Mouse (Mus musculus) Patski (cell line): ENCODE results near the gene Dapk3. TPM values are rescaled to one million over a fixed set of nuclear protein-coding genes. Genes with fewer than 3 reads are reported as not detected.

Source experiments
- ATAC-seq: fragments of 100-300 bp; one replicate; pipeline ENCODE4 v1.8.0; 2021
- CTCF ChIA-PET: fragments of 350-600 bp; sonication (Branson Sonifier 250); formaldehyde crosslinking; loops from one replicate; lab custom pipeline; 2022; ENCODE audit warnings: inconsistent platforms; lab: Charles Lee
- POLR2A ChIA-PET: fragments of 350-600 bp; sonication (Branson Sonifier 250); formaldehyde crosslinking; loops from one replicate; lab custom pipeline; 2022; ENCODE audit warnings: antibody characterized with exemption, inconsistent platforms; lab: Charles Lee
- DNase-seq: peaks from one replicate; pipeline ENCODE4 v3.0.0-alpha.2; 2011; ENCODE audit warnings: low read depth, low spot score
- H3K27me3 ChIP-seq: fragments of 371-371 bp; one replicate; pipeline ENCODE4 v1.5.1; 2021
- CTCF ChIP-seq: fragments of 100-300 bp; IDR thresholded peaks from one replicate; pipeline ENCODE4 v1.5.1; 2021
- in situ Hi-C: fragments of 300-500 bp; cut with MboI; formaldehyde crosslinking; loops from 3 replicates; pipeline ENCODE4 v1.11.1; 2018; ENCODE audit warnings: low pct_unique_long_range_greater_than_20kb, mixed read lengths
- polyA plus RNA-seq: library from polyadenylated mRNA; unstranded; gene quantifications from one replicate; pipeline ENCODE4 v1.2.3, GENCODE M21; 2021

Dapk3 gene
- polyA plus RNA-seq, 1 experiment from 2014 or later: 82.0 TPM

GRCm38 (mm10) chr10:81138821-81139528, 43.8 kb upstream of the Dapk3 start:
- in situ Hi-C loops: no loop called here
- POLR2A ChIA-PET: interaction anchor here (0.6 to 1.8 kb wide), 4 partner anchors 9 to 28 kb away, joined by 3 to 5 read pairs (median 3); partner anchors contain the start of gene Pias4
- H3K27me3 ChIP-seq: no peaks in the 10 kb centered on the region
- no peak for DNase-seq
- CTCF ChIA-PET: no interaction called here
- TF ChIP-seq CTCF: no peak
- no peak for ATAC-seq

DNA sequence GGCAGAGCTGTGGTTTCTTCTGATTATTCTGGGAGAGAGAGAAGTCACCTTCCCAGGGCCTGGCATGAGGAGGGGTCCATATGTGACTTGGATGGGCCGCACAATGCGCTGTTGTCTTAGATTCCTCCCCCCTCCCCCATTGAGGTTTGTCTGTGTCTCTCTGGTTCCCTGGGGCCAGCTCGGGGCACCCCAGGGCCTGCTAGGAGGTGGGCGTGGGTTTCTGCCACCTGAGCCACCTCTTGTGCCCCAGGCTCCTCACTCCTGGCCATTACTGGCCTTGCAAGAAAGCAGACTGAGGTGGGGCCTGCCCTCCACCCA, 43.3 kb upstream of the Dapk3 start:
- ATAC-seq (no peak), DNase-seq (no peak)
- in situ Hi-C loops: no loop called here
- H3K27me3 ChIP-seq: no peaks in the 10 kb centered on the region
- ChIA-PET CTCF (no interaction called here), POLR2A (interaction anchor here (1.4 kb wide), 1 partner anchor 13 kb away, joined by 3 read pairs; no protein-coding TSS in a partner anchor)
- no peak for TF ChIP-seq CTCF

- CTCF ChIA-PET: no interaction called here
- no peaks in the 10 kb centered on the region for H3K27me3 ChIP-seq
- no peak for DNase-seq
- POLR2A ChIA-PET: interaction anchor here (1.4 kb wide), 1 partner anchor 12 kb away, joined by 3 read pairs; no protein-coding TSS in a partner anchor
- in situ Hi-C loops: no loop called here
- no peak for ATAC-seq
- no peak for TF ChIP-seq CTCF
These were observed 42.8 kb upstream of the Dapk3 start for GRCm38 (mm10) chr10:81140005-81140404.

DNA sequence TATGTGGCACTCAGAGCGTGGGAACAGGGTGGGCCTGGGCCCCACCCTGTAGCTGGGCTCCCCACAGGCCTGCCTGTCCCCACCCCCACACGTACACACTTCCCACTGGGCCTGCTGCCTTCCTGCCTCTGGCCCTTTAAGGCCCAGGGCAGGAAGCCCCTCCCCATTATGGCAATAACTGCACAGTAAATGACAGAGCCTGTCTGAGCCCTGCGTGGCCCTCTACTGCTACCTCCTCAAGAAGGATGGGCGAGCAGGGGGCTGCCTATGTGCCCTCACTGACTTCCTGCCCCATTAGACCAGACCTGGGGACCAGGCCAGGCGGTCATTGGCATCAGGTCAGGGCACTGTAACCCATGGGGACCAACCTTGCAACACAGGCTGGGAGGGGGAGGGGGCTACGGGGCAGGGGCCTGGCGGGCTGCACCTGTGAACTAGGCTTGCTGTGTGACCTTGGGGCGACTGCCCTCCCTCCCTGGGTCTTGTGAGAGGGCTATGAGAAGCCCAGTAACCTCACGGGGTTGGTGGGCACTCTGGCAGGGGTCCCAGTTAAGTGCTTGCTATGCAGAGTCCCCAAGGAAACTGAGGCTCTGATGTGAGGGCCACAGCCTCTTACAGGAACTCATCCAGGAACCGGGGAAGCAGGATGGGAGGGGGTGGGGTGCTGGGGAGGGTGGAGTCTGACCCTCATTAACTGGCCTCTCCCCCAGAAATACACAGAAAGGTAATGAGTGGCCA, 41.9 kb upstream of the Dapk3 start:
- no peak for TF ChIP-seq CTCF
- no peak for DNase-seq
- CTCF ChIA-PET: no interaction called here
- in situ Hi-C loops: no loop called here
- H3K27me3 ChIP-seq: no peaks in the 10 kb centered on the region
- POLR2A ChIA-PET: interaction anchor here (1.0 to 1.6 kb wide), 2 partner anchors 9 to 11 kb away, joined by 3 to 4 read pairs; no protein-coding TSS in a partner anchor
- ATAC-seq: no peak

- in situ Hi-C loops: no loop called here
- ChIA-PET CTCF (no interaction called here), POLR2A (interaction anchor here (0.7 to 1.6 kb wide), 3 partner anchors 9 to 46 kb away, joined by 3 to 4 read pairs (median 4); no protein-coding TSS in a partner anchor)
- no peaks in the 10 kb centered on the region for H3K27me3 ChIP-seq
- DNase-seq (no peak), ATAC-seq (no peak)
- TF ChIP-seq CTCF: no peak
These were observed 41.2 kb upstream of the Dapk3 start for GRCm38 (mm10) chr10:81141455-81142210.

- CTCF ChIA-PET: no interaction called here
These were observed 40.2 kb upstream of the Dapk3 start for GRCm38 (mm10) chr10:81142551-81142981.

GRCm38 (mm10) chr10:81143157-81143633, 39.6 kb upstream of the Dapk3 start:
- in situ Hi-C loops: no loop called here
- peak; percentile 4 for ATAC-seq
- CTCF ChIA-PET: no interaction called here
- POLR2A ChIA-PET: interaction anchor here (0.8 kb wide), 1 partner anchor 26 kb away, joined by 4 read pairs; no protein-coding TSS in a partner anchor
- H3K27me3 ChIP-seq: no peaks in the 10 kb centered on the region
- DNase-seq: peak; percentile 30
- no peak for TF ChIP-seq CTCF

More at GRCm38 (mm10) chr10:81142551-81142981, 40.2 kb upstream of the Dapk3 start:
- TF ChIP-seq CTCF: no peak
- H3K27me3 ChIP-seq: no peaks in the 10 kb centered on the region
- DNase-seq: no peak
- POLR2A ChIA-PET: interaction anchor here (0.7 to 1.6 kb wide), 3 partner anchors 10 to 47 kb away, joined by 4 read pairs; no protein-coding TSS in a partner anchor
- ATAC-seq: no peak
- in situ Hi-C loops: no loop called here

- no peaks in the 10 kb centered on the region for H3K27me3 ChIP-seq
- in situ Hi-C loops: no loop called here
- DNase-seq (no peak), ATAC-seq (no peak)
- no peak for TF ChIP-seq CTCF
- CTCF ChIA-PET: no interaction called here
- POLR2A ChIA-PET: no interaction called here
These were observed 38.9 kb upstream of the Dapk3 start for GRCm38 (mm10) chr10:81143845-81144437.

DNA sequence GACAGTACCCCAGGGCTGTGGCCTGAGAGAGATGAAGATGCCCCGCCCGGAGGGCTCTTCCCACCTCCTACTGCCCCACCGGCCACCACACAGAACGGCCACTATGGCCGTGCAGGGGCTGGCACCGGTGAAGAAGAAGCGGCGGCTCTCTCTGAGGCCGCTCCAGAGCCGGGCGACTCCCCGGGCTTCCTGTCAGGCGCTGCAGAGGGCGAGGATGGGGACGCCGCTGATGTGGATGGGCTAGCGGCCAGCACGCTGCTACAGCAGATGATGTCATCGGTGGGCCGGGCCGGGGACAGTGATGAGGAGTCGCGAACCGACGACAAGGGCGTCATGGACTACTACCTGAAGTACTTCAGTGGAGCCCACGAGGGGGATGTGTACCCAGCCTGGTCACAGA, 38.1 kb upstream of the Dapk3 start:
- no peak for TF ChIP-seq CTCF
- in situ Hi-C loops: no loop called here
- no peak for DNase-seq

DNA sequence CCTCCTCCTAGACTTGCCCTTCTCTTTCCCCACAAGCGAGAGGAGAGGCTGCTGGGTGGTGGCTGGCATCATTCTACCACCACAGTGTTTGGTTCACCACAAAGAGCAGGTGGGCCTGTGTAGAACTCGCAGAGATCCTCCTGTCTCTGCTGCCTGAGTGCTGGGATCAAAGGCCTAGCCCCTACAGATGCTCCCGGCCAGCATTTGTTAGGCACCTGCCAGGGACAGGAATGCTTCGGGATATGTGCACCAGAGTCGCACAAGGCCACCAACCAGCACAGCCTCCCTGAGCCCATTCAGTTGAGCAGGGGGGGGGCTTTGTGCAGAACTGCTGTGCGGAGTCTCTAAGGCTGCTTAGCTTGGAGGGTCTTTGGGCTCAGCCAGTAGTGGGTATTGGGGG, 37.5 kb upstream of the Dapk3 start:
- no peak for DNase-seq
- no peaks in the 10 kb centered on the region for H3K27me3 ChIP-seq
- in situ Hi-C loops: no loop called here
- TF ChIP-seq CTCF: no peak
- CTCF ChIA-PET: no interaction called here
- POLR2A ChIA-PET: no interaction called here
- ATAC-seq: no peak

More for the DNA sequence above, 38.1 kb upstream of the Dapk3 start:
- no peak for ATAC-seq
- ChIA-PET POLR2A (no interaction called here), CTCF (no interaction called here)
- no peaks in the 10 kb centered on the region for H3K27me3 ChIP-seq
